Mouse (Mus musculus): ENCODE data around the gene Rasip1. TPM values are rescaled to one million over a fixed set of nuclear protein-coding genes. Genes with fewer than 3 reads are reported as not detected.
A peak's percentile ranks its signal among the peaks of the same experiment; 100 is the strongest.
"Not testable (repeated sequence)": the region's sequence is repeated elsewhere in the genome, so short reads cannot be mapped to it uniquely, and the experiment has no call there.

Gene Rasip1
- total RNA-seq, 2 experiments from 2014 or later = 23.0 to 25.6 TPM

- no peak for DNase-seq (ENCODE audit: low spot score in 2 of 2)
Observed at GRCm38 (mm10) chr7:45642503-45643255, 15.4 kb downstream of the Rasip1 start.

DNA sequence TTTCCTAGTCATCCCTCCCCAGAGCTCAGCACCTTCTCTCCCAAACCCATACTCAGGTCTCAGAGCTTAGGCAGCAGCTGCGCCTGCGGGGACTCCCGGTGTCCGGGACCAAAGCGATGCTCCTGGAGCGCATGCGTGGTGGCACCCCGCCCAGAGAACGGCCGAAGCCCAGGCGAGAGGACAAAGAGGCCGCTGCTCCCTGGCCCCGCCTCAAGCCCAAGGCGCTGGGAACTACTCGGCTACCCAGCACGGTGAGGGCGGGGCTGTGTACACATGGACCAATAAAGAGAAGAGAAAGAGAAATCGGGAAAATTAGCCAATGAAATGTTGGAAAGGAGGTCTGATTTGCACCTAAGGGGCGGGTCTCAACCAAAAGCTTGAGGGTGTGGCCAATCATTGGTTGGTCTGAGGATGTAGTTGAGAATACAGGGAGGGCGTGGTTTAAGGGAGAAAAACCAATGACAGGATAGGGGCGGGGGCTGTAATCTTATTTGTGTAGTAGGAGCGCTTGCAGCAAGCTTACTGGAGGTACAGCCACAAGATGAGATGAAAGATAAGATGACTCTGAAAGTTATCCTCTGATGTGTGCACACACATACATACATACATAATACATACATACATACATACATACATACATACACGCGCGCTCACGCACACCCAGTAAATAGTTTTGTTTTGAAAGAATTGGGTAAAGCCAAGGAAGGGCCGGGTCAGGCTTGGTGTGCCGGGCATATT is 16.3 kb downstream of the Rasip1 start:
- DNase-seq (ENCODE audit: low spot score in 2 of 2) = peak; percentile 96 to 98

GRCm38 (mm10) chr7:45644183-45644582 is 16.9 kb downstream of the Rasip1 start:
- no peak for DNase-seq (ENCODE audit: low spot score in 2 of 2)

DNA sequence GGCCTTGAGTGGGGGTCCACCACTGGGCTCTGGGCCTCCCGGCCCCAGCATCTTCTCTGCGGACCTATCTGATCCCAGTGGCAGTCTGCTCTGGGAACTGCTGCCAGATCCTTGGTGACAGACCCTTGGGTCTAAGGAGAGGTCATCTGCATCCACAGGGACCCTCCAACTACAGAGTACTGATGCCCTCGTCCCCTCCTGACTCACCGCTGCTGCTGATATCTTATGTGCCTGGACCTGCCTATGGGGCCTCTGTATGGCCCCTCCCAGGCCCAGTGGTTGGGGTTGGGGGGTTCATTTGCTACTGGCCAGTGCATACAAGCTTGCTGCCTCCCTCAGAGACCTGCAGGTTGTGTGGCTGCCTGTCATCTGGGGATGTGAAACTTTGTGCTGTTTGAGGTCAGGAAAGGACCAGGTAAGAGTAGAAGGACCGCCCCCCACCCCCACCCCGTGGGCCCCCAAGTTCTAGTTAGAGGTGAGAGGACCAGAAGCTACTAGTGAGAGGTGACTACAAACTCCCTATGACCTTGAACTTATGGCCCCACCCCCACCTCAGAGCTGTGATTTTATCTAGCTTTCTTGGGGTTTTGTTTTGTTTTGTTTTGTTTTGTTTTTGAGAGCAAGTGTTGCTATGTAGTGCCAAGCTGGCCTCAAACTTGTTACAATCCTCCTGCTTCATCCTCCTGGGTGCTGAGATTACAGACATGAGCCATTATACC is 17.7 kb downstream of the Rasip1 start:
- no peak for DNase-seq (ENCODE audit: low spot score in 2 of 2)

DNA sequence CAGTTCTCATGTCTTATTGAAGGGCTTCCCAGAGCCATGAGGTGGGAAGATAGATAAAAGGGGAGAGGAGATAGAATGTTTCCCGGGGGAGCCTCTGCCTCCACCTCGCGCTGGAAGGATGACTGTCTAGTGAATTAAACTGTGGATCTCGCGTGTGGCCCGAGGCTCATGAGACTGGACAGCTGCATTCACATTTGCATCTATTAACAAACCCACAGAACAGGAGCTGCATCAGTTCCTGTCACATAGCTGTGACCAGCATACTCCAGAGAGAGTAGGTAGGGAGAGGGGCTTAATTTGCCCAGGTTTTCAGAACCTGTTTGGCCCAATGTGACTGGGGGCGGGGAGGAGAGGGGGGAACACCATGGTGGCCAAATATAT is 18.3 kb downstream of the Rasip1 start:
- DNase-seq (ENCODE audit: low spot score in 2 of 2) = no peak

- no peak for DNase-seq (ENCODE audit: low spot score in 2 of 2)
Observed at GRCm38 (mm10) chr7:45646671-45647070, 19.4 kb downstream of the Rasip1 start.

DNA sequence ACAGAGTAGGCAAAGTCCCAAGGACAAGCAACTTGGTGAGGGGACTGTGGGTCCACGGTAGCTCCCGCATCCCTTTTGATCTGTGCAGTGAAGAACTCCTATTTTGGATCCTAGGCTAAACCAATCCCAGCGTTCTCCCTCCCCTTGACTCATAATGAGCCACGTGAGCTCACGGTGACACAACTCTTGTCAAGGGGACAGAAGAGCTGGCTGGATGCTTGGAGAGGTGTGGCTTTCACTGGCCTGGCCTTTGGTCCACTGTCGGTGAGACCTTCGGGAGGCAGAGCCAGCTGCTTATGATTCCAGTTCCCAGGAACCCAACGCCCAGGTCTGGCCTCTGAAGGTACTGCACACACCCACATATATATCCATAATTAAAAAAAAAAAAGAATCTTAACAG is 22.1 kb downstream of the Rasip1 start:
- no peak for DNase-seq (ENCODE audit: low spot score in 2 of 2)

DNA sequence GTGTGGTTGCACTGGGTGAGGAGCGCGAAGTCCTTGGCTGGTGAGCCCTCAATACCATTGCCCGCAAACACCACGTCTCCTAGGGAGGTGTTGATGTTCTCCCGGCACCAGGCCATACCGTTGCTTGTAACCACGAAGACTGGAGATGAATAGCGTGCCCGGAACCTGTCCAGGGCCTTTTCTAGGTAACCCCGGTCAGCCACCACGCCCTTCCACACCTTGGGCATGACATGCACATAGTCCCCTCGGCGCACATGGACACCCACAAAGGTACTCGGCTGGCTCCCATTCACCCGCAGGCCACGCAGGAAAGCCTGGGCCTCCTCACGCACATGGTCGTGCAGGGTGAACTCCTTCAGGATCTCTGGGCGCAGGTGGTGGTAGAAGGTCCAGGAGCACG is 23.2 kb downstream of the Rasip1 start:
- not testable (repeated sequence) for DNase-seq (ENCODE audit: low spot score in 2 of 2)

- DNase-seq (ENCODE audit: low spot score in 2 of 2) = no peak
Observed at GRCm38 (mm10) chr7:45654424-45655047, 27.2 kb downstream of the Rasip1 start.

DNA sequence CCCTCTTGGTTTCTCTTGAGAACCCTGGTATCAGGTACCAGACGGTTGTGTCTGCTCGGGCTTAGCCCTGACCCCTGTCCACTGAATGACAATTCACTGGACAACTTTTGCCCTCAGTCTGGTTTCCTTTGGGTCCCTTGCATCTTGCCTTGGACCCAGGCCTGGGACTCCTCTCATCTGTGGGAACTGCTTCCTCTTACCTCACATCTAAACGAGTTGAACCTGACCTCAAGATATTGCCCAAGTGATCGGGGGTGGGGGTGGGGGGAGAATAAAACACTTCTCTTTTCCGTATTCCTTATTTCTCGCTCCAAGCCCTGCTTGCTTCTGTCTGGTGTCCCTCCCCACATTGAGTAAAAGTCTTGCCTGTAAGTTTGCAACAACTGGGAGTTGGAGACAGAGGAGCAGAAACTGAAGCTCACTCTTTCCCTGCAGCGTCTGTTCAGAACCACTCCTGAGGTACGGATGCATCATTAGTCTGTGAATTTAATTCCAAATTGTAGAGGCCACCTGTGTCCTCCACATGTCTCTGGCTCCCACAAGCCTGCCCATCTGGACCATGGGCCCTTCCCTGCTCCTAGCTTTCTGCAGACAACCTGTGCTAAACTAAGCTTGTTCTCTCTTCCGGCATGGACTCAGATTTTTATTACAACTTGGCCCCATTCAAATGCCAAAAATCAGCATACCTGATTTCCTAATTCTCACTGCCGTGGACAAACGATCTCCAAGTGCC is 33.6 kb downstream of the Rasip1 start:
- DNase-seq (ENCODE audit: low spot score in 2 of 2) = no peak

DNA sequence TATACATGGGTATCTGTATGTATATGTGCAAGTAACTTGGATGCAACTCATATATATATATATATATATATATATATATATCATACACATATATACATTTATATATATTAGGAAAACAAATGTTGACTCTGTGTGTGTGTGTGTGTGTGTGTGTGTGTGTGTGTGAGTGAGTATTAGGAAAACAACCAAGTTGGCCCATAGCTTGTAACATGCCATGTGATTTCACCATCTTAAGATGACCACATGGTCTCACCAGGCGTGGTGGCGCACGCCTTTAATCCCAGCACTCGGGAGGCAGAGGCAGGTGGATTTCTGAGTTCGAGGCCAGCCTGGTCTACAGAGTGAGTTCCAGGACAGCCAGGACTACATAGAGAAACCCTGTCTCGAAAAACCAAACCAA is 34.4 kb downstream of the Rasip1 start:
- DNase-seq (ENCODE audit: low spot score in 2 of 2) = not testable (repeated sequence)

DNA sequence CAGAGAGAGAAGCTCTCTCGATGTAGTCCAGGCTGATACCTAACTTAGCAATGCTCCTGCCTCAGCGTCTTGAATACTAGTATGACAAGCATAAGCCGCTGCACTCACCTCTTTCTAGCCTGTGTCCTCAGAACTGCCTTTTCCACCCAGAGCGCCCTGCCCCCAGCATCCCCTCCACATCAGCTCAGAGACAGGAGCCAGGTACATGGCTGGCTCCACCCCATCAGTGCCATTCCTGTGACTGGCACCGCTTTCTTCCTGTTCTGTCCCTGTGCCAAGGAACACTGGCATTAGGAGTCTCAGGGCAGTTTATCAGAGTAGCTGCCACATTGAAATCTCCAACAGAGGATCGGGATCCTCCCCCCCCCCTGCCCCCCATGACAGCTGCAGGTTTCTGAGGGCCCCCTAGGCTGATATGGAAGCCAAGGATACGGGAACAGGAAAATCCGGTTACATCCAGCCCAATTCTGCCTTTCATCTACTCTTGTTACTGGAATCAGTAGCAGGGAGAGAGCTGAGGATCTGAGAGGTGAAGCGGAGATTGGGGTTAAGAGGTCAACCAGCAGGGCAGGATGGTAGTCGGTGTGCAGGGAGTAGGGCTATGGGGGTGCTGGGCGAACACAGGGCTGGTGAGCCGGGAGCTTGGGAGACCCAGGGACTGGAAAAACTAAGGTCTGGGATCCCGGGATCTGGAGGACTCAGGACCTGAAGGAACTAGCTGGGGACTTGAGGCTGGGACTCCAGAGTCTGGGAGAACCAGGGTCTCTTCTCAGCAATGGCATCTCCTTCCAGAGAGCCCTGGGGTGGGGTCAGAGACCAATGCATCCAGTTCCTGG is 38.2 kb downstream of the Rasip1 start:
- no peak for DNase-seq (ENCODE audit: low spot score in 2 of 2)

DNA sequence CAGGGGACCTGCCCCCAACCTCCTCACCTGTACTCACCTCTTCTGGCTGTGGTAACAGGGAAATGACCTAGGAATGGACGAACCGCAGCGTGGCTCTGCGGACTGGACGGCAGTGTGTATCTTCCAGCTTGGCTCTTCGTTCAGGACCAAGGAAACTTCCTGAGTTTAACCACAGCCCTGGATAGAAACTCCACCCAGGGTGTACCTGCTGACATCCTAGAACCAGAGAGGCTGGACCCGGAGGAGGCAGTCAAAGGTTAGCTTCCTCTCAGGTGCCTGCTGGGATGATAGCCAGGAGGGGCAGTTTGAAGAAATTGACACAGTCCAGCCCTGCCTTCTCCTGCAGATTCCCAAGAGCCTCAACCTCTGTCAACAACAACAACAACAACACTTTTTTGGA is 38.9 kb downstream of the Rasip1 start, which contains the start of gene Fut2:
Gene Fut2, minus strand, starts transcription at position 234 of the 400 bp plus-strand sequence.
- no peak for DNase-seq (ENCODE audit: low spot score in 2 of 2)

GRCm38 (mm10) chr7:45667761-45668160 is 40.5 kb downstream of the Rasip1 start:
- no peak for DNase-seq (ENCODE audit: low spot score in 2 of 2)

DNA sequence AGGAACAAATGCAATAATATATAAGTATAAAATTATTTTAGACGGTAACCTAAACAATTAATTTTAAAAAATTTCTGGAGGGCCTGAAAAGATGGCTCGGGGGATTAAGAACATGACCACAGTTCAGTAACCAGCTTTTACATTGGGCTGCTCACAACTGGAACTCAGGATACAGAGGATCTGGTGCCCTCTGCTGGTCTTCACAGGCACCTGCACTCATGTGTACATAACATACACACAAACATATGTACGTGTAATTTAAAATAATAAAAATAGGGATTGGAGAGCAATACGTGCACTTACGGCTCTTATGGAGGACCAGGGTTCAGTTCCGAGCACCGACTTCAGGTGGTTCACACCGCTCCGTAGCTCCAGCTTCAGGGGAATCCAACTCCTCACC is 41.6 kb downstream of the Rasip1 start:
- DNase-seq (ENCODE audit: low spot score in 2 of 2) = no peak

DNA sequence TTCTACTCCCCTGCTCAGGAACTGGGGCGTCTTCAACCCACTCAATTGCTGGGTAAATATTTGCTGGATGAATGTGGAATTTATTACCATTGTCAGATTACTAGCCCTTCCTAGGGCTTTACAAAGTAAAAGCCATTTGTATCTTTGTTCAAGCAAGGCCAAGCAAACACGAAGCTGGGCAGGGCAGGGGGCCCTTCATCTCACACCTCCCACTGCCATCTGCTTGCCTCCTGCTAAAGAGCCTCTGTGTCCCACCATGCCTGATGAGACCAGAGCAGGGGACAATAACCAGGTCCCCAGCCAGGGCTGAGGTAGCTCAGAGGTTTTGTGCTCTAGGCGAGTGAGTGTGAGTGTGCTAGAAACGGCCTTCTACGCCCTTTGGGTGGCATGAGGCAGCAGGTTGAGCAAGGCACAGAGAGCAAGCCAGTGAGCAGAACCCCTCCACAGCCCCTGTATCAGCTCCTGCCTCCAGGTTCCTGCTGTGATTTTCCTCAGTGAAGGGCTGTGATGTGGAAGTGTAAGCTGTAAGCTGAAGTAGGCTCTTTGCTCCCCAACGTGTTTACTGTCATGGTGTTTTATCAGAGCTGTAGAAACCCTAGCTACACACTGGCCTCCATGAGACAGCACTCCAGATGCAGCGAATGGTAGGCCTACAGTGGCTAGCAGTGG is 50.5 kb downstream of the Rasip1 start:
- no peak for DNase-seq (ENCODE audit: low spot score in 2 of 2)

DNA sequence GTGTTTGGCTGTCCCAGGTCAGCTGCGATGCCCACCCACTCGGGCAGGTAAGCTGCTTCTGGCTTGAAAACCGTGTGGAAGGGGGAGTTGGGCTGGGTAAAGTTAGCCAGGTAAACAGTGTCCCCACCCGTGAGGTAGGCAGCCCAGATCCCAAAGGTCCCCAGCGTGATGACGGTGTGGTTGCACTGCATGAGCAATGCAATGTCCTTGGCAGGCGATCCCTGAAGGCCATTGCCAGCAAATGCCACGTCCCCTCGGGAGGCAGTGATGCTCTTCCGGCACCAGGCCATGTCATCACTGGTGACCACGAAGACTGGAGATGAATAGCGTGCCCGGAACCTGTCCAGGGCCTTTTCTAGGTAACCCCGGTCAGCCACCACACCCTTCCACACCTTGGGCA is 51.2 kb downstream of the Rasip1 start:
- DNase-seq (ENCODE audit: low spot score in 2 of 2) = no peak

- no peak for DNase-seq (ENCODE audit: low spot score in 2 of 2)
Observed at GRCm38 (mm10) chr7:45679966-45680621, 52.8 kb downstream of the Rasip1 start.
